Mouse (Mus musculus): ENCODE measurements around the gene Prmt1.

The Prmt1 gene

DNA sequence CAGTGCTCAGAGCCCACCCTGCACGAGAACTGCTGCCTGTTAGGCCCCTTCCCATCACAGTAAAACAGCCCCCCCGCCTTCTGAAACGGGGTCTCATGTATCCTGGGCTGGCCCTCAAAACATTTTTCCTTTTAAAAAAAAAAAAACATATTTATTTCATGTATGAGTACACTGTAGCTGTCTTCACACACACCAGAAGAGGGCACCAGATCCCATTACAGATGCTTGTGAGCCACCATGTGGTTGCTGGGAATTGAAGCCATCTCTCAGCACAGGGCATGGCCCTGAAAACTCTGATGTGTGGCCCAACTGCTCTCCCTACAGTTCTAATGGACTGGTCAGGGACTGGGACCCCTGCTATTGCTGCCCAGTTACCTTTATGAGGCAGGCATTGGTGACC lies 8.1 kb downstream of the Prmt1 start:
- ATAC-seq (ENCODE audit: low TSS enrichment), result no peak

DNA sequence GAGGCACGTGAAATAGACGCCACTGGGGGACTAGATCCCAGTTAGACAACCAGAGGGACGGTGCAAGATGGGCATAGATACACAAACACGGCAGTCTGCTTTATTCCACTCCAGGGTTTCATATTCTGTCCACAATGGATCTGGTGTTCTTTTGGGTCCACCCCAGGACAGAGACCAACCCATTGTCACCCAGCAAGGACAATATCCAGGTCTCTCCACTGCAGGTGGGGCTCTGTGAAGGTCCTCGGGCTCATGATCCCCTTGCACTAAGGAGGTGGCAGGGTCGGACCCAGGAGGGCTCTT lies 11.3 kb downstream of the Prmt1 start:
- ATAC-seq (ENCODE audit: low TSS enrichment), result no peak

DNA sequence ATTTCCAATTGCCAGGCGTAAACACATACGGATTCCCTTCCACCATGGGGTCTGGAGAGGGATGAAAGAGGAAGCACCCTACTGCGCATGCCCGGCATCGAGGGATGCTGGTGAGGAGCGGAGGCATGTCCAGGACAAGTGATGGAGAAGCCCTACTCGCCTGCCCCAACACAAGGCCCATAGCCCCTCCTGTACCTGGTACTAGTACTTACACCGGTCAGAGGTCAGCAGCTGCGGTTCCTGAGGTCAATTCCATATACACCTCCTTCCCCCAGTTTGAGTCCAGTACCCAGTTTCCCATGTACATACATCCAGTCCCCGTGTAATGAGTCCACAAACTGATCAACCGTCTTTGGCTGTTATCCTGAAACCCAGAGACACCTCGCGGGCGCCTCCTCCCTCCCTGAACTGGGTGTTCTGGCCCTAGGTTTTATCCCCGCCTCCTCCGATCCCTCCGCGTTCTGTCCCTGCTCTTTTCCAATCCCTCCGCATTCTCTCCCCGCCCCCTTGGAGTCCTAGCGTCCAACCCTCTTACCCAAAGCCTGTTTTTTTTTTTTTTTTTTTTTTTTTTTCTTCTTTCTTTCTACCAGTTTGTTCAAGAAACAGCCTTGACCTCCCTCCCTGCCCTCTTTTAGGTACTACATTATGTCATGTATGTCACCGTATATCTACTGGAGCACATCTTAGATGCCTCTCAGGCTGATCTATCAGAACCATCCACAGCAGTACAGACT lies 11.8 kb downstream of the Prmt1 start, which contains the start of gene Cpt1c:
TSS of gene Cpt1c (minus strand) at position 469 of the 734 bp plus-strand sequence.
- ATAC-seq (ENCODE audit: low TSS enrichment), result peak; percentile 59

DNA sequence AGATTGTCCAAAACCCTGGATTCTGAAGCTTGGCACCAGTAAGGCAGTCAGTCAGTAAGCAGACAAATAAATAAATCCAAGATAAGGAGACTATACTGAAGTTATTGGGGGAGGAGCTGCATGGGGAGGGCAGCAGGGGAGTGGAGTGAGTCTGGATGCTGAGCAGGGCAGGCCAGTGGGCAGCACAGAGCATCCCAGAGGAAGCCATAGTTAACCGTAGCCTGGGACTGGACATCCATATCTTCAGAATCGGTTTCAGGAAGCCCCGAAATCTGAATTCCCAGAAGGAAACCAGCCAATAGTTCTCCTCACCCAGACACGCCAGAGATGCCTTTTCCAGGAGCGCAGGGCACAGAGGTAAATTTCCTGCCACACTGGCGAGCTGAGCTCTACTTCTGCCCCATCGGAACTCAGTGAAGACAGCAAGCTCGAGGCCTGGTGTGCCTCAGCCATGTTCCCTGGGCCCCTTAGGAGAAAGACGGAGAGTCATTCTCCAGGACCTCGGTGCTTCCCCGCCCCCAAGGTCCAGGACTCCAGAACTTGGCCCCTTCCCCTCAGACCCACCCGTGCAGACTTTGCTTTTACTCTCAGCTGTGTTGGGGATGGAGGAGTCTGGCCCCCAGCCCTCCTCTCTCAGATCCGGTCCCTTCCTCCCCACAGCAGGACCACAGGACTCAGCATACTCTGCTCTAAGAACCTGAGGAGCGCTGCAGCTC lies 12.8 kb downstream of the Prmt1 start:
- no peak for ATAC-seq (ENCODE audit: low TSS enrichment)

DNA sequence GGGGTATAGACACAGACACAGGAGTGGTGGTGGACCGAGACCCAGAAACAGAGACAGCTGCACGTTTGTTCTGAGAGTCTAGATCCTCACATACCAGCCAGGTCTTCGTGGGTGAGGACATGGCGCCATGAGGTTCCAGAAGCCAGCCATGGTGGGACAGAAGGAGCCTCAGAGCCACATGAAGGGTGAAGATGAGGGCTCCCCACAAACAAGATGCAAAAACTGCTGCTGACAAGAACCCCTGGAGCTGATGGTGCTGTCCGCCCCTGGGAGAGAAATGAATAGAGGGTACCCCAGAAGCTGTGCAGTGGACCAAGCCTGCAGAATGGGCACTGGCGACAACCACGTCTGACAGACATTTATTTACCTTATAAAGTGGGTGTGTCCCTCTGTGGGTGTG lies 15.2 kb downstream of the Prmt1 start:
- ATAC-seq (ENCODE audit: low TSS enrichment), result no peak

DNA sequence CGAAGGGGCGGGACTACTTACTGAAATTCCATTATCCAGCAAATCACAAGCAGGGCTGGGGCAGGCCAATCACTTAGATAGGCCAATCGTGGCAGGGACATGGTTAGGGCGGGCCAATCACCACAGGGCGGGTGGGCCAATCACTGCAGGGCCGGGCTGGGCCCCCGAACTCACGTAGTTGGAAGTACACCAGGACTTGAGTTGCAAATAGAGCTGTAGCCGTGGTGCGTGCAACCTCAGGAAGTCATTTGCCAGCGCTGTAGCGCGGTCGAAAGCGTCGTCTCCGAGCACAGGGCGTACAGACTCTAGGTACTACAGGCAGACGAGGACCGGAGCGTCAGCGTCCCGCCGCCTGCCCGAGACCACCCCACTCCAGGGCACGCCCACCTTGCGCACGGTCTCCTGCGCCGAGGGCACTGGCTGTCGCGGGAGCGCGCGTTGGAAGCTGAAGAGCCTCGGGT lies 16.1 kb downstream of the Prmt1 start:
- peak; percentile 83 for ATAC-seq (ENCODE audit: low TSS enrichment)

DNA sequence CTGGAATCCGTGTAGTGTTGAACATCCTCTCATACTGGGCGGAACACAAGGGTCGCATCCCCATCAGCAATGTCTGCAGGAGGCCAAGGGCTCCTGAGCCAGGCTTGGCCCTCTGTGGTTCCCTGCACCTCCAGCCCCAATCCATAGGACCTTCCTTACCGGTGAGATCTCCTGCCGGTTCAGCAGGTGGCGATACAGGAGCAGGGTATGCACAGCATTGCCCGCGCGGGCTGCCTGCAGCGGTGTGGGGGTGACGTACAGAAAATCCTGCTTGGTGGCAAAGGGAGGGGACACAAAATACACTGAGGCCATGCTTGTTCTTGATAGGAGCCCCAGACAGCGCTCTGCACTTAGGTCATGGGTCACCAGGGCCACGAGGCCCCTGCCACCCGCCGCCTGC lies 19.7 kb downstream of the Prmt1 start:
- no peak for ATAC-seq (ENCODE audit: low TSS enrichment)

DNA sequence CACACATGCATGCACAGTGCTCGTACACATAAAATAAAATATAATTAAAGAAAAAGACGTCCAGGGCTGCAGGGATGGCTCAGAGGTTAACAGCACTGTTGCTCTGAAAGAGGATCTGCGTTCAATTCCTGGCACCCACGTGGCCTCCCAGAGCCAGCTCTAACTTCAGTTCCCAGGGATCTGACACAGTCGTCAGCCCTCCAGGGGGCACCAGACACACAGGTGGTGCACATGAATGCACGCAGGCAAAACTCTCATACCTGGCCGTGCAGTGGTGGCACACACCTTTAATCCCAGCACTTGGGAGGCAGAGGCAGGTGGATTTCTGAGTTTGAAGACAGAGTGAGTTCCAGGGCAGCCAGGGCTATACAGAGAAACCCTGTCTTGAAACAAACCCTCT lies 20.4 kb downstream of the Prmt1 start:
- no peak for ATAC-seq (ENCODE audit: low TSS enrichment)

DNA sequence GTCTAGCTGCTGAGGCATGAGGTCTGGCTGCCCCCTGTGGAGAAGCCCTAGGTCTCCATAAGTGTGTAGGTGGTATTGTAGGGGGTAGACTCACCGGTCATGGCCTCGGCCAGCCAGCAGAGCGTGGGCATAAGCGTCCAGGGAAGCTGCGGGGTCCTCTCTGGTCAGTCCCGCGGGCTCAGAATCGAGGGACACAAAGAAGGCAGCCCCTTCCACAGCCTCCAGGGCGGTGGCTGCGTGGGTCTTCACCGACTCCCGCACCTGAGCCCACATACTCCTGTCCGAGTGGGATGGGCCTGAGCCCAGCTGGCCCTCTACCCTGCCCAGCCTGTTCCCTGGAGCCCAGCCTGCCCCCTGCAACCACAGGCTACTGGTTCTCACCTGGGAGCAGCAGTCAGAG lies 21.4 kb downstream of the Prmt1 start:
- ATAC-seq (ENCODE audit: low TSS enrichment), result no peak

DNA sequence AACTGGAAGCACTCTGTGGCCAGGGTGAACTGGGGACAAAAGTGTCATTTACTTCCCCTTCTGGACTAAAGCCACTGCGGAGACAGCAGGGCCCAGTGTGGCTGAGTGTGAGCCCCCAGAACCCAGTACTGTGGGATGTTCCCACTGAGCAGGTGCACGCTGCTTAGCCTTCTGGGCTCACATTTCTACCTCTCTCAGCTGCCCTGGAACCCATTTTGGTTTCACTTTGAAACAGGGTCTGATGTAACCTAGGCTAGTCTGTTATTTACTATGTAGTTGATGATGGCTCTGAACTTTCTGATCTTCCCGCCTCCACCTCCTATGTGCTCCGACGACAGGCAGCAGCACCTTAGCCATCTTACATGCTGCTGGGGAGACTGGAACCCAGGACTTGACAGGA lies 23.5 kb downstream of the Prmt1 start:
- ATAC-seq (ENCODE audit: low TSS enrichment), result no peak

DNA sequence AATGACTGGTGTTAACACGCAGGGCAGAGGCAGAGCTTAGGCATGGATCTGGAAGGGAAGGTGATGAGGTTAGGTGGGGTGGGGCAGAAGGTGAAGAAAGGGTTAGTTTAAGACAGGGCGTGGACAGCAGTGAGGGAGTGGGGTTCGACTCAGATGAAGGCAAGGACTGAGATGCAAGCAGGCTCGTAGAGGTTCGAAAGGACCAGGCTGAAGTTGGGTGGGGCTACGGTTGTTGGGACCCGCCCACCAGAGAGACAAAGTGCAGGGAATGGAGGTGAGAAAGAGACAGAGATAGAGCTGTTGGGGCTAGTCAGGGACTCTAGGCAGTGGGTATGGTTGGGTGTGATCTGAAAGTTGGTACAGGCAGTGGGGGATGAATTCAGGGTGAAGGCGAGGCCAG lies 24.0 kb downstream of the Prmt1 start:
- no peak for ATAC-seq (ENCODE audit: low TSS enrichment)

DNA sequence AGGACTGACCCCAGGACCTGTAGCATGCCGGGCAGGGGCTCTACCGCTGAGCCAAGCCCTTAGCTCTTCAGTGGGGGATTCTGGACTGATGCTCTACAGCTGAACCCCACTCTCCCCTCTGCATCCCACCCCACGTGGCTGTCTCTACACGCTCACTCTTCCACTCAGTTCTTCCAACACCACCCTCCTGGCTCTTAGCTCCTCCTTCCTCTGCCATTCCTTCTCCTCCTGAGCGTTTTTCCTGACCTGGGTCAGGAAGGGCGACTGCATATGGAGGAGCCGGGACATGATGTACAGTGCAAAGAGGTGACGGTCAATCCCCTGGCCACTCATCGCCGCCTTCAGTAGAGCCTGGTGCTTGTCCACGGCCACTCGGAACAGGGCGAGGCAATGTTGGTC lies 25.9 kb downstream of the Prmt1 start:
- ATAC-seq (ENCODE audit: low TSS enrichment), result no peak

DNA sequence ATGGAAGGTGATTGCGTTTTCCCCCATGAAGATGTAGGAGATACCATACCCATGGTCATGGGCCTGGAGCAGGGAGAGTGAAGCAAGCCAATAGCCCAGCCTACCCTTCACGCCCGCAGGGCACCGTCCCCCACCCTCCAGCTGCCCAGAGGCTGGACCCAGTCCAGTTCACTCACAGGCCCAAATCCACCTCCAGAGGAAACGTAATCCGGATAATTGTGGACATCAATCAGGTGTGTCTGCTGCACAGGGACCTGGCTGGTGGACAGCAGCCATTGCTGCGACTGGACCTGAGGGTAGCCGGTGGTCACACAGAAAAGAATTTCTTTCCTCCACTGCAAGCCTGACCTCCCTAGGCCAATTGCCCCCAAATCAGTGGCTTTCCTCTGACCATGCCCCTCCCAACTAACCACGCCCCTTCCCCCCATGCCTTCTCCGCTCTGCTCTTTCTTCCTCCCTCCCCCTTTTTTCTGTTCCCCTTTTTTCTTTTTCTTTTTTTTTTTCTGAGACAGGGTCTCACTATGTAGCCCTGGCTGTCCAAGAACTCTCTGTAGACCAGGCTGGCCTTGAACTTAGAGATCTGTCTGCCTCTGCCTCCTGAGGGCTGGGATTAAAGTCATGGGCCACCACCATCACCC lies 26.4 kb downstream of the Prmt1 start:
- no peak for ATAC-seq (ENCODE audit: low TSS enrichment)

DNA sequence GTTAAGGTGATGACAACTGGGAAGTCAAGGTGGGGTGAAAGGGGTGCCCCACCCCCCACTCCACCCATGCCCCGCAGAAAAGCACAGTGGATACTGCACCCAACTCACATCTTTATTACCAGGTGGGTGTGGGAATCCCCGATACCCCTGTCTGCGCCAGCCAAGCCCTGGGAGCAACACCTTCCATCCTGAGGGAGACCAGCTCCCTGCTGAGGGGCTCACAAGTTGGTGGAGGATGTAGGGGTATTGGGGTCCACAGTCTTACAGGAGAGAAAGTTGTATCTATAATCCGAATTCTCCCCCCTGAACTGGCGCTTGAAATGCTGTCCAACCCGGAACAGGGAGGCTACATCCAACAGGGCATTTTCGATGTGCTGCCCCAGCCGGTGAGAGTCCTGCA lies 27.1 kb downstream of the Prmt1 start:
- ATAC-seq (ENCODE audit: low TSS enrichment), result no peak

DNA sequence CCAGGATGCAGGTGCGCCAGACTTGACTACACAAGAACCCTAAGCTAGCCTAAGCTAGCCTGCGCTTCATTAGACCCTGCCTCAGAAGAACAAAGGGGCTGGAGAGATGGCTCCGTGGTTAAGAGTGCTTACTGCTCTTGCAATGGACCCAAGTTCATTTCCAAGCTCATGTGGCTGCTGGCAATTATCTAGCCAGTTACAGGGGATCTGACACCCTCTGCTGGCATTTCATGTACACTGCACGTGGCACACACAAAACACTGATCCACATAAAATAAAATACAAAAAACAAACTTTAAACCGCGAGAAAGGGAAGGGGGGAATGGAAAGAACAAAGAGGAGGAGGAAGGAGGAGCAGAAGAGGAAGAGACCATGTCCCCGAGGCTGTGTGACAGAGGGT lies 28.2 kb downstream of the Prmt1 start:
- ATAC-seq (ENCODE audit: low TSS enrichment), result no peak

DNA sequence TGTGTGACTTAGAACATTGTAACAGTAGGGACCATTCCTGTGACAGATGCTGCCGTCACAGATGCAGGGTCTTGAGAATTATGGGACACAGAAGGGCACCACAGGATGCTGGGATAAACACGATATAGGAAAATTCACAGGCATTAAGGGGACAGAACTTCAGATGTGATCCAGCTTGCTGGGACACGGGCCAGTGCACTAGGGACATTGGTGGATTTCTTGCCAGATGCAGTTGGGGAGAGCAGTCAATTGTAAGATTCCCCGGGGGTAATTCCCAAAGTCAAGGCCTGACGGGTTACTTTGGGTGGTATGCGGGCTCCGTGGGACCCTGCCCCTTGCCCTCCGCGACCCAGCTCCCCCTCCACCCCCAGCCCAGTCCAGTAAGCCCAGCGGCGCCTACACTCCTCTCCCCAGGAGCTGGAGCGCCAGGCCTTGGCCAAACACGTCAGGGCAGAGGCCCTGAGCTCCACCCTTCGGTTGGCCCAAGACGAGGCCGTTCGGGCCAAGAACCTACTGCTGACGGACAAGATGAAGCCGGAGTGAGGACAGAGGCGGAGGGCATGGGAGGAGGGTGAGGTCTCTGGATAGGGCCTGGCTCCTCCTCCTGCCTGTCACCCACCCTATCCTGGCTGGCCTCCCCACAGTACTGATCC lies 29.1 kb downstream of the Prmt1 start:
- ATAC-seq (ENCODE audit: low TSS enrichment), result no peak

DNA sequence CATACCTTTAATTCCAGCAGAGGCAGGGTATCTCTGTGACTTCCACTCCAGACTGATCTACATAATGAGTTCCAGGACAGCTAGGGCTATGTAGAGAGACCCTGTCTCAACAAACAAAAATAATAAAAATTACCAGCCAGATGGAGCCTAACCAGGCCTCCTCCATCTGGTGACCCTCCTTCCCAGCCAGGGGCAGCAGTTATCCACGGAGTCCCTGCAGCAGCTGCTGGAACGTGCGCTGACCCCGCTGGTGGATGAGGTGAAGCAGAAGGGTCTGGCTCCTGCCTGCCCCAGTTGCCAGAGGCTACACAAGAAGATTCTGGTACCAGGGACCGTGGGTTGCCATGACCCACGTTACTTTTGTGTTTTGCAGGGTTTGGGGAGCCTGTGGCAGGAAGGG lies 30.1 kb downstream of the Prmt1 start:
- no peak for ATAC-seq (ENCODE audit: low TSS enrichment)

DNA sequence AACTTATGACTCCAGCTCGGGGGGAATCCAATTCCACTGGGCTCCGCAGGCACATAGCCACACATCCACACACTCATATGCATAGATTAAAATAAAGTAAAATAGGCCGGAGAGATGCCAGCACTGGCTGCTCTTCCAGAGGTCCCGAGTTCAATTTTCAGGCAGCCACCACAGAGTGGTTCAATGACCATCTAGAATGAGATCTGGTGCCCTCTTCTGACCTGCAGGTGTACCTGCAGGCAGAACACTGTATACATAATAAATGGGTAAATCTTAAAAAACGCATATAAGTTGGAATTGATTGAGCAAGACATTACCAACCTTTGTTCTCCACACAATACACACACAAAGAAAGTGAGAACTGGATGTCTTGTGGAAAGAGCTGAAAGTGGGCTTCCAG lies 30.7 kb downstream of the Prmt1 start:
- no peak for ATAC-seq (ENCODE audit: low TSS enrichment)

DNA sequence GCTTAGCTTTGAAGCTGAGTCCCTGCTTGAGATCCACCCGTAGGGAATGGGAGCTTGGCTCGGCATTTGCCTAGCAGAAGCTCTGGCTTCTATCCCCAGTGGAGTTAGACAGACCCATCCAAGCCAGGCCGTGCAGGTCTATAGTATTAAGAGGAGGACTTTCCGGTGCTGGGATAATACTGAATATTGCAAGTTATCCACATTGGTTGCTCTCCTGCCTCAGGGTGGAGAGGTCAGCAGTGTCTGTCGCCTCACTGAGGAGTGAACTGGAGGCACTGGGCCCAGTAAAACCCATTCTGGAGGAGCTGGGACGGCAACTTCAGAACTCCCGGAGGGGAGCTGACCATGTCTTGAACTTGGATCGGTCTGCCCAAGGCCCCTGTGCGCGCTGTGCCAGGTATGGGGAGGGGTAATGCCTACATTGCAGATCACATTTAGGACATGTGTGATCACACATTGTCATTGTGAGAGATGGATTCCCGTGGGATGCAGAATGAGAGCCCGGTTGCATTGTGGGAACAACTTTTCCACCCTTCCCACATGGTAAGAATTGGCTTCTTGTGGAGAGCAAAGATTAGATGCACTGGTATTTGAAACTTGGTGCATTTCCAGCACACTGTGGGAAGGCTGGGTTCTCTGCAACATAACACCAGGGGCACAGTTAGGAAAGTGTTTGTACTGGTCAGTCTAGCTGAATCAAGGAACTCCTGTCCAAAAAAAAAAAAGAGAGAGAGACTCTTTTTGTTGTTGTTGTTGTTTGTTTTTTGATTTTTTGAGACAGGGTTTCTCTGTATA lies 32.1 kb downstream of the Prmt1 start:
- no peak for ATAC-seq (ENCODE audit: low TSS enrichment)

DNA sequence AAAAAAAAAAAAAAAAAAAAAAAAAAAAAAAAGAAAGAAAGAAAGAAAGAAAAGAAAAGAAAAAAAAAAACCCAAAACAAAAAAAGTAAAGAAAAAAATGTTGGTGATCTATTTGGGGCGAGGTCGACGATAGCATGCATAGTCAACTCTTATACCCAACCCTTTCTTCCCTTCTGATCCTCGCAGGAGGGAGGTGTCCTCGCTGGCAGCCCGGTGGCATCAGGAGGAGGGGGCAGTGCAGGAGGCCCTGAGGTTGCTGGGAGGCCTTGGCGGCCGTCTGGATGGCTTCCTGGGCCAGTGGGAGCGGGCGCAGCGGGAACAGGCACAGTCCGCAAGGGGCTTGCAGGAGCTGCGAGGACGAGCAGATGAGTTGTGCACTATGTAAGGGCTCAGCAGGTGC lies 32.8 kb downstream of the Prmt1 start:
- no peak for ATAC-seq (ENCODE audit: low TSS enrichment)

DNA sequence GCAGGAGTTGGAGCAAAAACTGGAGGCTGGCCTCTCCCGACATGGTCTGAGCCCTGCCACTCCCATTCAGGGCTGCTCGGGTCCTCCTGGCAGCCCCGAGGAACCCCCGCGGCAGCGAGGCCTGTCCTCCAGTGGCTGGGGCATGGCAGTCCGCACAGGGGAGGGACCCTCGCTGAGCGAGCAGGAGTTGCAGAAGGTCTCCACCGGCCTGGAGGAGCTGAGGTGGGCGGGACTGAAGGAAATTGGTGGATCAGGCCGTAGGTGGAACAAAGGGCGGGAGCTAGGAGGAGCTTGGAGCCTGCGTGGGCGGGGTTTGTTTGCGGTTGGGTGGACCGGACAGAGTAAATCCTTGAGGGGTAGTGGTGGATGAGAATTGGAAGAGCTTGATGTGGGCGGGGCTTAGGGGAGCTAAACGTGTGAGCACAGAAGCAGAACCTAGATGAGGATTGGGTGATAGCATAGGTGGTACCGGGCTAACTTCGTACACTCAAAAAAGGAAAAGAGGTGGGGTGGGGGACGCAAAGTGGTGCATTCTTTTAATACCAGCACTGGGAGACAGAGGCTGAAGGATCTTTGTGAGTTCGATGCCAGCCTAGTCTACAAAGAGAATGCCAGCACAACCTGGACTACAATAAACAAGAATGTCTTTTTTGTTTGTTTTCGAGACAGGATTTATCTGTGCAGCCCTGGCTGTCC lies 33.6 kb downstream of the Prmt1 start:
- ATAC-seq (ENCODE audit: low TSS enrichment), result peak; percentile 53

Data from frontal cortex, adult (tissue).